Mouse (Mus musculus) liver, embryonic 11.5 days (tissue): Measurements from ENCODE around the gene Egfl7. TPM values are rescaled to one million over a fixed set of nuclear protein-coding genes. Genes with fewer than 3 reads are reported as not detected.

Experiments used
- ATAC-seq: fragments of 200-750 bp; cut with Nextera tagmentation; replicated peaks from 2 replicates; pipeline ENCODE4 v1.8.0; 2017; ENCODE audit warnings: moderate number of reproducible peaks, mild to moderate bottlenecking, moderate TSS enrichment, moderate library complexity; ENCODE audit not compliant: low FRiP score
- DNase-seq: peaks from one replicate; pipeline ENCODE4 v3.0.0-alpha.2; 2017; ENCODE audit warnings: low spot score
- H3K27ac ChIP-seq: fragments of 300-500 bp; sonication (generic); 2 replicates; pipeline ENCODE4 v1.5.1; 2014; ENCODE audit warnings: mild to moderate bottlenecking, low read depth, low read length, control low read depth
- H3K27me3 ChIP-seq: fragments of 300-500 bp; sonication (generic); replicated peaks from 2 replicates; pipeline ENCODE4 v1.6.1; 2014; ENCODE audit warnings: low read length, mixed read lengths; ENCODE audit not compliant: control insufficient read depth, insufficient read depth
- H3K36me3 ChIP-seq: fragments of 300-500 bp; sonication (generic); 2 replicates; pipeline ENCODE4 v1.6.1; 2014; ENCODE audit warnings: mild to moderate bottlenecking, low read length, moderate library complexity, mixed read lengths; ENCODE audit not compliant: control insufficient read depth, insufficient read depth
- H3K4me1 ChIP-seq: fragments of 300-500 bp; sonication (generic); replicated peaks from 2 replicates; pipeline ENCODE4 v1.6.1; 2014; ENCODE audit warnings: low read length, mixed read lengths; ENCODE audit not compliant: control insufficient read depth, insufficient read depth
- H3K4me2 ChIP-seq: fragments of 300-500 bp; sonication (generic); 2 replicates; pipeline ENCODE4 v1.6.1; 2014; ENCODE audit warnings: mild to moderate bottlenecking, control low read depth, moderate library complexity
- H3K4me3 ChIP-seq: fragments of 300-500 bp; sonication (generic); 2 replicates; pipeline ENCODE4 v1.5.1; 2014; ENCODE audit warnings: low read depth, low read length, control low read depth
- H3K9ac ChIP-seq: fragments of 300-500 bp; sonication (generic); 2 replicates; pipeline ENCODE4 v1.6.1; 2014; ENCODE audit warnings: low read depth, low read length, control low read depth
- H3K9me3 ChIP-seq: fragments of 300-500 bp; sonication (generic); 2 replicates; pipeline ENCODE4 v1.6.1; 2016; ENCODE audit warnings: low read length, inconsistent platforms, mixed read lengths; ENCODE audit not compliant: control insufficient read depth
- WGBS: fragments of 180-500 bp; shearing (Covaris S2); extraction: QIAGEN DNeasy Blood & Tissue Kit; methylation state at CpG from one replicate; pipeline ENCODE4 v1.1.7; 2014; 5-methylcytosine and 5-hydroxymethylcytosine counted together
- polyA plus RNA-seq: library from polyadenylated mRNA; unstranded; fragments of >200 nt; fragmentation: Nextera tagmentation; extraction: Ambion mirVana; gene quantifications from 2 replicates; pipeline ENCODE4 v1.2.1, GENCODE M21; 2014

The Egfl7 gene
- 161 and 181 TPM in 2 replicates for polyA plus RNA-seq

GRCm38 (mm10) chr2:26579714-26580113, at the start of gene Egfl7:
TSS of gene Egfl7 (plus strand) at chr2:26580014.
- H3K27ac ChIP-seq, result peak within 1 kb of the TSS; percentile 41; the same call in 1 of the 2 replicates
- no peaks in the 10 kb centered on the region for H3K36me3 ChIP-seq
- peaks cover 58% of the 10 kb centered on the region for H3K4me1 ChIP-seq
- no peak within 1 kb of the TSS for H3K4me3 ChIP-seq
- no peak within 1 kb of the TSS; the same call in 1 of the 2 replicates for H3K4me2 ChIP-seq
- ATAC-seq, result no peak
- no peaks in the 10 kb centered on the region for H3K27me3 ChIP-seq
- no peak within 1 kb of the TSS for H3K9ac ChIP-seq
- WGBS, result 80% methylated on average over 1 of the region's 1 CpGs
- no peak for DNase-seq
- H3K9me3 ChIP-seq, result no peaks in the 10 kb centered on the region

GRCm38 (mm10) chr2:26531829-26532228, 48.0 kb upstream of the Egfl7 start:
- H3K27me3 ChIP-seq, result no peaks in the 10 kb centered on the region
- no peaks in the 10 kb centered on the region for H3K4me1 ChIP-seq

GRCm38 (mm10) chr2:26533249-26533648, 46.6 kb upstream of the Egfl7 start:
- Histone ChIP-seq H3K4me3 (no peak overlapping the region), H3K27ac (no peak overlapping the region), H3K9me3 (no peaks in the 10 kb centered on the region), H3K4me1 (no peaks in the 10 kb centered on the region), H3K9ac (no peak overlapping the region), H3K36me3 (no peaks in the 10 kb centered on the region), H3K27me3 (no peaks in the 10 kb centered on the region), H3K4me2 (no peak overlapping the region)
- 66% methylated on average over 5 of the region's 5 CpGs for WGBS
- ATAC-seq (no peak), DNase-seq (no peak)

More at GRCm38 (mm10) chr2:26531829-26532228, 48.0 kb upstream of the Egfl7 start:
- Histone ChIP-seq H3K9ac (no peak overlapping the region), H3K9me3 (no peaks in the 10 kb centered on the region), H3K4me3 (no peak overlapping the region), H3K4me2 (no peak overlapping the region), H3K27ac (no peak overlapping the region), H3K36me3 (no peaks in the 10 kb centered on the region)
- DNase-seq (no peak), ATAC-seq (no peak)
- 79% methylated on average over 6 of the region's 6 CpGs for WGBS

- H3K27ac ChIP-seq, result no peak overlapping the region
- no peaks in the 10 kb centered on the region for H3K9me3 ChIP-seq
- H3K4me2 ChIP-seq, result no peak overlapping the region
- H3K36me3 ChIP-seq, result no peaks in the 10 kb centered on the region
- no peak overlapping the region for H3K9ac ChIP-seq
- H3K27me3 ChIP-seq, result no peaks in the 10 kb centered on the region
- H3K4me3 ChIP-seq, result no peak overlapping the region
- ATAC-seq (no peak), DNase-seq (no peak)
- no peaks in the 10 kb centered on the region for H3K4me1 ChIP-seq
- 51% methylated on average over 3 of the region's 3 CpGs for WGBS
Observed at GRCm38 (mm10) chr2:26534161-26534560, 45.7 kb upstream of the Egfl7 start.

- no peaks in the 10 kb centered on the region for H3K9me3 ChIP-seq
- H3K4me1 ChIP-seq, result no peaks in the 10 kb centered on the region
- 42% methylated on average over 2 of the region's 2 CpGs for whole genome bisulfite sequencing
- no peak for ATAC-seq
- no peak for DNase-seq
- H3K9ac ChIP-seq, result no peak overlapping the region
- no peaks in the 10 kb centered on the region for H3K36me3 ChIP-seq
- H3K4me2 ChIP-seq, result no peak overlapping the region
- H3K27ac ChIP-seq, result no peak overlapping the region
- no peak overlapping the region for H3K4me3 ChIP-seq
- H3K27me3 ChIP-seq, result no peaks in the 10 kb centered on the region
Observed at GRCm38 (mm10) chr2:26534616-26535015, 45.2 kb upstream of the Egfl7 start.

GRCm38 (mm10) chr2:26535517-26536045, 44.2 kb upstream of the Egfl7 start:
- H3K36me3 ChIP-seq, result no peaks in the 10 kb centered on the region
- H3K4me1 ChIP-seq, result no peaks in the 10 kb centered on the region
- WGBS, result 87% methylated on average over 4 of the region's 4 CpGs
- H3K27me3 ChIP-seq, result no peaks in the 10 kb centered on the region
- no peaks in the 10 kb centered on the region for H3K9me3 ChIP-seq
- no peak for ATAC-seq
- DNase-seq, result no peak
- no peak overlapping the region for H3K4me3 ChIP-seq
- no peak overlapping the region for H3K9ac ChIP-seq
- no peak overlapping the region for H3K4me2 ChIP-seq
- no peak overlapping the region for H3K27ac ChIP-seq

GRCm38 (mm10) chr2:26539516-26539915, 40.3 kb upstream of the Egfl7 start:
- H3K9ac ChIP-seq, result no peak overlapping the region
- no peak overlapping the region for H3K4me3 ChIP-seq
- no peak overlapping the region for H3K27ac ChIP-seq
- no peak overlapping the region for H3K4me2 ChIP-seq
- DNase-seq (no peak), ATAC-seq (no peak)
- no peaks in the 10 kb centered on the region for H3K9me3 ChIP-seq
- H3K4me1 ChIP-seq, result no peaks in the 10 kb centered on the region
- H3K27me3 ChIP-seq, result no peaks in the 10 kb centered on the region
- 49% methylated on average over 2 of the region's 2 CpGs for WGBS
- no peaks in the 10 kb centered on the region for H3K36me3 ChIP-seq

- H3K36me3 ChIP-seq, result no peaks in the 10 kb centered on the region
- no peak overlapping the region for H3K9ac ChIP-seq
- H3K4me2 ChIP-seq, result no peak overlapping the region
- H3K27me3 ChIP-seq, result no peaks in the 10 kb centered on the region
- H3K4me3 ChIP-seq, result no peak overlapping the region
- ATAC-seq, result no peak
- no peaks in the 10 kb centered on the region for H3K9me3 ChIP-seq
- no peaks in the 10 kb centered on the region for H3K4me1 ChIP-seq
- WGBS, result 51% methylated on average over 7 of the region's 7 CpGs
- H3K27ac ChIP-seq, result no peak overlapping the region
- no peak for DNase-seq
Observed at GRCm38 (mm10) chr2:26540721-26541120, 39.1 kb upstream of the Egfl7 start.

- Histone ChIP-seq H3K4me2 (no peak overlapping the region), H3K4me3 (no peak overlapping the region), H3K4me1 (no peaks in the 10 kb centered on the region), H3K27me3 (no peaks in the 10 kb centered on the region), H3K9ac (no peak overlapping the region), H3K36me3 (no peaks in the 10 kb centered on the region), H3K9me3 (no peaks in the 10 kb centered on the region), H3K27ac (no peak overlapping the region)
- 53% methylated on average over 9 of the region's 9 CpGs for WGBS
- ATAC-seq (no peak), DNase-seq (no peak)
Observed at GRCm38 (mm10) chr2:26541258-26541910, 38.4 kb upstream of the Egfl7 start.
